Mouse (Mus musculus): ENCODE data around the gene Esr1.
"Not testable (repeated sequence)": the region's sequence is repeated elsewhere in the genome, so short reads cannot be mapped to it uniquely, and the experiment has no call there.

Esr1 gene

DNA sequence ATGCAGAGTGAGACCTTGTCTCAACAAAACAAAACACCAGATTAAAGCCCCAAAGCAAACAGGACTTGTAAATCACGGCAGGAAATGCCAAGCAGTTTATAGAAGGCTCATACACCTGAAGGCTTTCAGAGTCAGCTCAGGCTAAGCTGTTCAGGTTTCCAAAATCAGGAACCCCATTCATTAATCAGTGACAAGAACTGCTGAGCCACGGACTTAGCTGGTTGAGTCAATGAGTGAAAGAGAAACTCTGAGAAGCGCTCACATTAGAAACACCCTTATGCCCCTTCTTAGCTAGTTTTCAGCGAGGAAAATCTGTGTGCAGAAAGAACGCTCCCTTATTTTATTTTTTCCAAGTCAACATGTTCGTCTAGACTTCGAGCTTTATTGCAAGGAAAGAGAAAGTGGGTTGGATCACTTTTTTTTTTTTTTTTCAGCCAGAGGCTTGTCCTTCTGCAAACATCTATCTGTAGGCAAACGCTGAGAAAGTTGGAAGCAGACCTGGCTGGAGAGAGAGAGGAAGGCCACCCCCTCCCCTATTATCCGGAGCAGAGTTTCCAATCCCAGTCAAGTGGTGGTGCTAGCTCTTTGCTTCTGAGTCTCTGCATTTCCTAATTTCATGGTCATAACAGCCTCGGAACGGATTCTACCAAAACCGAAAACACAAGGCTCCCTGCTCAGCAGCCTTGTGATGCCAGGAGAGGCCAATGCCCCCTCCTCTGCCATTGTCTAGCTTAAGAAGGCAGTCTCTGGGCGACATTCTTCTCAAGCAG is at the start of gene Esr1:
TSS of gene Esr1 (plus strand) at position 208 of the 770 bp plus-strand sequence.
- peak in 1 of 2 experiments; percentile 21 for DNase-seq (ENCODE audit: low spot score in 2 of 2)

DNA sequence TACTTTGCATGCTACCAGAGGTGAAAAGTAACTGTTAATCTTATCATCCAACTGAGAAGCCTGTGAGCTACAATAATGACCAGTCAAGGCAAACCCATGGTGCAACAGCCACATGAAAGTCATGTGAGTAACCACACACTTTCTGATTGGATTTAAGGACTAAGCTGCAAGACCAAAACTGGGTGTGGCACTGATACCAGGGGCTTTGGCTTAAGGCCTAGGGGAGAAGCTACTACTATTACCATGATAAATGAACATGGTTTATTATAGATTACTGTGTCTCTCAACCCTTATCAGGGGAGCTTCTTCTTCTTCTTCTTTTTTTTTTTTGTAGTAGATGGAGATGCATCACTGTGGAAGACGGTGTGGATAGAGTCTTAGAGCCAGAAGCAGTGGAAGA is 46.2 kb upstream of the Esr1 start:
- DNase-seq (ENCODE audit: low spot score in 2 of 2), result no peak

DNA sequence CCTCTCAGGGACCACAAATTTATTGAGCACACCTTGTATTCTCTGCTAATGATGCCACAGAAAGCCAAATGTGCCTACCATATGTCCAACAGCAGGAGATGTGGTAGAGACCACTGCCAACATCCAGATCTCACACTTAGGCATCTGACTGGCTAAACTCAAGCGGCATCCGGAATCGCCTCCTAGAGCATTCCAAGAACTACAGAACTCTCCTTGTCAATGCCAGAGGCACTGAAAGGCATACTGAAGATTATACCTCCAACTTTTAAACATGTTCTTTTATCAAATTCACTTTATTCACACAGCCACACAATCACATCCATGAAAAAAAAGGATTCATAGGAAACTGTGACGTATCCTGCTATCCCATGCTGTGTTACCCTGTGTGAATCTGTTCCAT is 40.6 kb upstream of the Esr1 start:
- DNase-seq (ENCODE audit: low spot score in 2 of 2), result no peak

DNA sequence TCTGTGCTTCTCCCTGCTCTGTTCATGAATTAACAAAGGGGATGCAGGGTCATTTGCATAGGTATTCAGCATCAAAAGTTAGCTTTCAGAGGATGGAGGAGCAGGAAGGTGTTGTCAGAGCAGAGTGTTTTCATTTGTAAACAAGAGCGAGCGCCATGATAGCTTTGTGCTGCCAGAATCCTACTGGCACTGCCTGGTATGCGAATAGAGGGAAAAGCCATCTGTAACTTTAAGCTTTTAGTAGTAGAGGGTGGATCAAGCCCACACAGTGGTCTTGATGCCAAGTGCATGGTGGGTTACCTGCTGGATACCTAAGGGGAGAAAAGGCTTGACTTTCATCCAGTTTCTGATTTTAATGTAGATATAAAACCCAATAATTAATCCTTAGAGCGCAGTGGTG is 40.1 kb upstream of the Esr1 start:
- DNase-seq (ENCODE audit: low spot score in 2 of 2), result no peak

DNA sequence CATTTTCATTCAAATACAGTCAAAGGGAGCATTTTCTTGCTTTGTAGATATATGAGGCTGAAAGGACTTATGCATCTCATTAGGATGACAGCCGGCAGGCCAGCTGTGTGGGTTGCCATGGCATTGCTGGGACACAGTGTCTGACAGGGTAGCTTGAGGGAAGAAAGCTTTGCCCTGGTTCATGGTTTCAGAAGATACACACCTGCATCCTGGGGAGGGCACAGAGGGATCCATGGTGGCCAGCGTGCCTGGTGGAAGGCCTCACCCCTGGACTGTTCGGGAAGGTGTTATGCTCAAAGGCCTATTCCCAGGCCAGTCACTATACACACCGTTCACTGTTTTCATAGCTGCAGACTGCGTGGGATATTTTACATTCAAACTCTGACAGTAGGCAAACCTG is 29.5 kb upstream of the Esr1 start:
- no peak for DNase-seq (ENCODE audit: low spot score in 2 of 2)

DNA sequence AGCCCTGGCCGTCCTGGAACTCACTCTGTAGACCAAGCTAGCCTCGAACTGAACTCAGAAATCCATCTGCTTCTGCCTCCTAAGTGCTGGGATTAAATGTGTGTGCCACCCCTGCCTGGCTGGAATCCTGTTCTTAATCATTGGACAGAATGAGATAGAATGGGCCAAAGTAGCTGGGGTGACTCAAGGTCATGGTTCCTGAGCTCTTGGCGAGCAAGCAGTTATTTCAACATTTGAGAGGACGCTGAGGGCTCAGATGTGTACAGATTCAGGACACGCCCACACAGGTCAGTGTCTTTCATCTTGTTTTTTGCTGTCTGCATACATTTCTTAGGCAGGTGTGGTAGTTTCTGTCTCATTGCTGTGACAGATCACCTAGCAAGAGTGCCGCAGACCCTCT is 24.7 kb upstream of the Esr1 start:
- DNase-seq (ENCODE audit: low spot score in 2 of 2), result no peak

DNA sequence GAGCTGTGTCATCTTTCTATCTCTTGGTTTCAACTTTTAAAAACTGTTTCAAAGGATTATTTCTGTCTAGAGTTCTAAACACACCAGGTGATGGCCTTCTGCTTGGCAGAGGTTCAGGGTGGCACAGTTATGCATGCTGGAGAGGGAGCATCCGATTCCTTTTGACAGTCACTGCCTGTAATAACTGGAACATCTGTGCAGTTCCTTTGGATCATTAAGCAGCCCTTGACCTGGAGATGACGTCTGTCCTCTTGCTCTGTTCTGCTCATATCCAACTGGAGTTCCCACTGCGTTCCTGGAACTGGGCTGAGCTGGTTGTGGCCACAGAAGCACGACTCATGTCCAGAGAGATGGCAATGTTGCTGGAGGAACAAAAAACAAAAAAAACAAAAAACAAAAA is 21.8 kb upstream of the Esr1 start:
- no peak for DNase-seq (ENCODE audit: low spot score in 2 of 2)

DNA sequence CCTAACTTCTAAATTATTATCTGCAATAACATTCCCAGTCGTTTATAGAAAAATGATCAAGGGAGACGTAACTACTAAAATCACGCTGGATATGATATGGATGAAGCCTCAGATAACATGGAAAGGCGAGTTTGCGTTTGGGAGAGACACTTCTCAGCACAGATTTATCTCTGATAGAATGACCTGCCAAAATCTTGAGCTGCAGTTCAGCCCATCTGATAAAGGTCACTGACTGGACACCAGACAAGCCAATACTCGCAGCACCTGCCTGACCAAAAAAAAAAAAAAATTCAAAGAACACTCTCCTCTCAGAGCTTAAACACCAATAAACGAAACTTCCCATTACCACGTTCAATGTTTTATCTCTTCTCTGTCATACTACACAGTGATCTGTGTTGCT is 20.4 kb upstream of the Esr1 start:
- no peak for DNase-seq (ENCODE audit: low spot score in 2 of 2)

DNA sequence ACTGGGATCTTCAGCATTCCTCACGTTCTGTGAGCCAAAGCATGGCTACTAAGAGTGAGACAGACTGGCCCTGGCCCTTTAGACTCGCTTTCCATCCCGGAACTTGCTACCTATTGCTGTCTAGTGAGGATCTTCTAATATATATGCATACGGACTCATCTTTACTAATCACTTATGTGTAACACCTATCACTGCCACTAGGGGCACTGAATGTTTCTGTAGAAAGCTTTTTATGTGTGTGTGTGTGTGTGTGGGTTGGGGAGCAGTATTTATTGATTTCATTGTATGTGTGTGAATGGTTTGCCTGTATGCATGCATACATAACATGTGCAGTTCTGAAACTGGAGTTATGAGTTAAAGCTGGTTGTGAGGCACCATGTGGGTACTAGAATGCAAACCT is 17.6 kb upstream of the Esr1 start:
- DNase-seq (ENCODE audit: low spot score in 2 of 2), result no peak

DNA sequence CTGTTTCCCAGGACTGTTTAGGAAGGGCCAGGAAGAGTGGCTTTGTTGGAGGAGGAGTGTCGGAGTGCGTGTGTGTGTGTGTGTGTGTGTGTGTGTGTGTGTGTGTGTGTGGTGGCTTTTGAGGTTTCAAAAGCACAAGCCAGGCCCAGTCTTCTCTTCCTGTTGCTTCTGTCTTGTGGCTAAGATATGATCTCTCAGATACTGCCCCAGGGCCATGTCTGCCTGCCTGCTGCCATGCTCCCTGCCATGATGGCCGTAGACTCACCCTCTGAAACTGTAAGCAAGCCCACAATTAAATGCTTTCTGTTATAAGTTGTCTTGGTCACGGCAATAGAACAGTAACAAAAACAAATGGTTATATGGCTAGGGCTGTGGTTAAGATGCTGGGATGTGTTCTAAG is 14.2 kb upstream of the Esr1 start:
- DNase-seq (ENCODE audit: low spot score in 2 of 2), result no peak

DNA sequence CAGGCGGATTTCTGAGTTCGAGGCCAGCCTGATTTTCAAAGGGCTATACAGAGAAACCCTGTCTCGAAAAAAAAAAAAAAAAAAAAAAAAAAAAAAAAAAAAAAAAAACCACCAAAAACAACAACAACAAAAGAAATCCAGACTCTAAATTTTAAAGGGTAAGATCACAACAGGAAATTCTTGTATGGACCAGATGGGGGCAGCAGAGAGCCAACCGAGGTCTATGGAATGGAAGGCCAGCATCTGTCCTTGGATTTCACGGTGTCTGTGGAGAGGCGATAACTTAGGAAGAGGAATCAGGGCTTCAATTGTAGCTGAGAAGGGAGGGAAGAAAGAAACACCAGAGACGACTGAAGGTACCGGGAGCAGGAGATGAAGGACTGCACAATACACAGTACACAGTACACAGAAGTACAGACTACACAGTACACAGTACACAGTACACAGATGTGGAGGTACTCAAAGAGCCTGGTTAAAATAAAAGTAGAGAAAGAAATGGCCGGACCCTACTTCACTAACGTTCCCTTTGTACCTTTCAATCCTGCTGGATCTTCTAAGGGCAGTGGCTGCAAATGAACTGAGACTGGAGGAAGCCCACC is 13.1 kb upstream of the Esr1 start:
- DNase-seq (ENCODE audit: low spot score in 2 of 2), result peak in 1 of 2 experiments; percentile 41

DNA sequence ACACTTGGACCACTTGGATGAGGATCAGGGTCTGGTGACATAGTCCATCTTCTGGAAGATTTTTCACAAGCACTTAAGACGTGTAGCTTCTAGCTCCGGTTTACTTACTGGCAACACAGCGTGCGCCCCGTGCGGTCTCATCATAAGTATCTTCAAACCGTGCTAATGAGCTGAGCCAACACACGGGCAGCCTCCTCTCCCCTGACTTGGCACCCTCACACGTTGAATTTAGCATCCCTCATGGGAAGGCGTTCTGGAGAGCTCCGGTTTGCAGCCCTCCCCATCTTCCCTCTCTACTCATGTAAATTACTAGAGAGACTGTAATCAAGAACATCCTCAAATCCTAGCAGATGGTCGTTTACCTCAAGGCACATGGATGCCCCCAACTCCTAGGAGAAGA is 12.5 kb upstream of the Esr1 start:
- no peak for DNase-seq (ENCODE audit: low spot score in 2 of 2)

DNA sequence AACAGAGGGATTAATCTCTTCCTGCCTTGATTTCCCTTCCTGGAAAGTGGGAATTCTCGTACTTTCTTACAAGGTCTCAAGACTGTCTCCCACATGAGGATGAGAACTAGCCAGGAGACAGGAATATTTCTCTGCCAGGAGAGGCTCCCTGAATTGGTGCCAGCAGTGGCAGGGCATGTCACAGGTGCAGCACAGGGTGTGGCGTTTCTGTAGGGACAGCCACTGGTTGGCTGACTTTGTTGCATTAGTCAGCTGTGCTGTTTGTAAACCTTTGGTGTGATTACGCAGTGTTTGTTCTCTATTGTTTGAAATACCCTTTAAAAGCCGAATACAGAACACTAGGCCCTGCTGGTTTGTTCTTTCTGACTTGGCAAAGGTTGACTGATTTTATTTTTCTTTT is 11.8 kb upstream of the Esr1 start:
- DNase-seq (ENCODE audit: low spot score in 2 of 2), result no peak

DNA sequence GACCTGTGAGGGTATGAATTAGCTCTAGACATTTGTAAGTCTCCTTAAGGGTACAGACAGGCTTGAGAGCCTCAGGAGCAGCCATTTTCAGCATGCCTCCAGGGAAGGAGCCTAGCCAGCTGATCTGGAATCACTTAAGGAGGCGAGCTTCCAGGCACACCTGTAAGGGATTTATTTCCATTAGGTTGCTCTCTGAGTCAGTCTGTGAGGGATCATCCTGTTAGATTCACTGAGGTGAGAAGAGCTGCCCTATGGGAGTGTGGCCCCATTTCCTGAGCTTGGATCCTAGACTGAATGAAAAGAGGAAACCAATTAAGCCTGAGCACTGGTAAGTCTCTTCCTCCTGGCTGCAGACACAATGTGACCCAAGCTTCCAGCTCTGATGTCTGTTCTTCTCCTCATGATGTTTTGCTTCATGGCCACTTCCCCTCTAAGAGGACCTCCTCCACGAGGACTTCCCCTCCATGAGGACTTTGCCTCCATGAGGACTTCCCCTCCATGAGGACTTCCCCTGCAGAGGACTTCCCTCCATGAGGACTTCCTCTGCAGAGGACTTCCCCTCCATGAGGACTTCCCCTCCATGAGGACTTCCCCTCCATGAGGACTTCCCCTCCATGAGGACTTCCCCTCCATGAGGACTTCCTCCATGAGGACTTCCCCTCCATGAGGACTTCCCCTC is 10.5 kb upstream of the Esr1 start:
- no peak for DNase-seq (ENCODE audit: low spot score in 2 of 2)

DNA sequence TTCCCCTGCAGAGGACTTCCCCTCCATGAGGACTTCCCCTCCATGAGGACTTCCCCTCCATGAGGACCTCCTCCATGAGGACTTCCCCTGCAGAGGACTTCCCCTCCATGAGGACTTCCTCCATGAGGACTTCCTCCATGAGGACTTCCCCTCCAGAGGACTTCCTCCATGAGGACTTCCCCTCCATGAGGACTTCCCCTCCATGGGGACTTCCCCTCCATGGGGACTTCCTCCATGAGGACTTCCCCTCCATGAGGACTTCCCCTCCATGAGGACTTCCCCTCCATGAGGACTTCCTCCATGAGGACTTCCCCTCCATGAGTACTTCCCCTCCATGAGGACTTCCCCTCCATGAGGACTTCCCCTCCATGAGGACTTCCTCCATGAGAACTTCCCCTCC is 9.8 kb upstream of the Esr1 start:
- not testable (repeated sequence) for DNase-seq (ENCODE audit: low spot score in 2 of 2)

DNA sequence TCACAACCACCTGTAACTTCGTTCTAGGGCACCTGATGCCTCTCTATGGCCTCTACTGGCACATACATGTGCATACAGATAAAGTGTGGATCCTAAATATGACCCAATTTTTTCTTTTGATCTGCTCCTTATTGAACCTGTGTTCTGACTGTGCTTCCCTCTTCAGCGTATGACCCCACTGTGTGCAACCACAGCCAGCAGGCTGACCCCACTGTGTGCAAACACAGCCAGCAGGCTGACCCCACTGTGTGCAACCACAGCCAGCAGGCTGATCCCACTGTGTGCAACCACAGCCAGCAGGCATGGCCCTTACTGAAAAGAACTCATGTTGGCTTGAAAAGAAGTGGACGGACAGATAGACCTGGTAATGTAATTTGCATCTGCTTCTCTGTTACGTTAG is 8.9 kb upstream of the Esr1 start:
- no peak for DNase-seq (ENCODE audit: low spot score in 2 of 2)

DNA sequence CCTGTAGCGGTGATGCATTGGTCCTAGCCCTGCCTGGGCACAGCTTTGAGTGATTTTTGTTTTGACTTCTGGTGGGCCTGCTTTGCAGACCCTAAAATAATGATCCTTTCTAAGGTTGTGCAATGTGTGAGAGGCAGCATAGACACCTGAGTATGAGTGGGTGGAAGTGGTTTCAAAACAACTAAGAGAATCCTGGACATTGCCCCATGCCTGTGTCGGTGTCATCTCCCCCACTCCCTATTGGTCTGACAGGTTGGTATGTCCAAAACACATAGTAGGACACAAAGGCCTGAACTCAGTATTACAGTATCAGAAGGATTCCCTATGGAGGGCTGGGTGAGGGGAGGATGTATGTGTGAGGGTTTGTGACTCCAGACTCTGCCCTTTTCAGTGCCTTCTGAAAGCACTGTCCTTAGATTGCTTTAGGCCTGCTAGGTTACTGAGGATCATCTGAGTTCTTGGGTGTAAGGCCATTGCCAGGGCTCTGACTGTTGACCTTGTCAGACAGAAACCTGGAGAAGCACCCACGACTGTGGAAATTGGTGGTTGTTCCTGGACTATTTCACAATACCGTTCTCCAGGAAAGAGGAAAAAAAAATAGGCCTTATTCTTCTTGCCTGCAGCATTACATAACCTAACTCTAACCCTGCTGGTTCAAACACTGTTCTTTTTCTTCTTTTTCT is 6.7 kb upstream of the Esr1 start:
- no peak for DNase-seq (ENCODE audit: low spot score in 2 of 2)

DNA sequence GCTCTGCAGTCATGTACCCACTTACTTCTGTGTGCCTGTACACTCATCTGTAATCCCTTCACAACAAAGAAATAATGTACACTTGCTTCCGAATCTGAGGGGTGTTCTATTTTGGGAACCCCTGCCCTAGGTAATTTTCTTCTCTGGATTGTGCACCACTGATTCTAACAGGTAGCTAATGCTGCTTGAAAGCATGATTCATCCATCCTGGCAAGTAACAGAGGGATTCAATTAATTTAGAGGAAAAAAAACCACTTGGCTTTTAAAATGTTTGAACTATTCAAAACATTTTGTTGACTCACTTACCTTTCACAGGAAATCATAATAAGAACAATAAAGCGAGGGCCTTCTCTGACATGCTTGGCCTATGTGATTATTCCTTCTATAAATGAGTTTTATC is 1.2 kb upstream of the Esr1 start:
- no peak for DNase-seq (ENCODE audit: low spot score in 2 of 2)

DNA sequence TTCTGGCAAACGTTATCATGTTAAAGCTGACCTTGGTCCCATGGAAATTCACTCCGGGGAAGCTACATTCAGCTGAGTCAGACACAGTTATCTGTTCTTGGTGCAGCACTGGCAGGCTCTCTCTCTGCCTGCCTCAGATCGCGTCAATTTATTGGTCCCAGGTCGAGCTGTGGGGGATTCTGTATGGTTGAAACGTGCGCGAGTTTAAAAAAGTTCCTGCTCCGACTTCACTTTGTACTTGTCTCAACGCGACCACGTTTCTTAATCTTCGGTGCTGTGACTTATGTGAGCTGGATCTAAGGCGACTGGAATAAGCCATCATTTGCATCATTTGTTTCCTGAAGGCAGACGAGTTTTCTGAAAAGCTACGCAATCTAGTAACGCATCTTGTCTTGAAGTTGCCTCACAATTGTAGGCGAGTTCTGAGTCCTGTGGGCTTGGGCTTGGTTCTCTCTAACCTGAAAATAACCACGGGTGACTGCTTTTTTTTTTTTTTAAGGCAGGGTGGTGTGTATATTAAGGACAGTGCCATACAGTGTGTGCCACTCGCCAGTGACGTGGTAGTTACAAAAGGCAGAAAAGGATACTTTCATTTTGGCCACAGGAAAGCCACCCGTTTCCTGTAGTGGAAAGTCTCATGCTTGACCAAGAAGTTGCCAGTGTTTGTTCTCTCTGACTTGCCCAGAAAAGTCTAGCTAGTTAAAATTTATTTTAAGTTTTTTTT is 1.1 kb downstream of the Esr1 start:
- peak; percentile 21 to 27 for DNase-seq (ENCODE audit: low spot score in 2 of 2)

DNA sequence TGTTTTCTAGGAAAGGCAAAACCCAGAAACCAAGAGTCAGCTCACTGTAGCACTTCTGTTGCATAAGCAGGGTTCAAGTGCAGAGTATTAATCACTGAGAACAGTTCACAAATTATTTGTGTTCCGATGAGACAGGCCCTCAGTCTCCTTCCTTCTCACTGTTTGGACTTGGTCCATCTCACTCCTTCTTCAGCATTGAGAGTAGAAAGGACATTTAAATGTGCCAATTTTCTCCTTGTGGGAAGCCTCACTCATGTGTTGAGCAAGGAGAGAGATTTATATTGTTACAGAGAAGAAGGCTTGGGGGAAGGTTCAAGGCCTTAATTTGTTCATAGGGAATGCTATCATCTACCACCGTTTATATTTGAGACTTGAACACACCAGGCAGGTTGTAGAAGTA is 6.6 kb downstream of the Esr1 start:
- peak in 1 of 2 experiments; percentile 12 for DNase-seq (ENCODE audit: low spot score in 2 of 2)

DNA sequence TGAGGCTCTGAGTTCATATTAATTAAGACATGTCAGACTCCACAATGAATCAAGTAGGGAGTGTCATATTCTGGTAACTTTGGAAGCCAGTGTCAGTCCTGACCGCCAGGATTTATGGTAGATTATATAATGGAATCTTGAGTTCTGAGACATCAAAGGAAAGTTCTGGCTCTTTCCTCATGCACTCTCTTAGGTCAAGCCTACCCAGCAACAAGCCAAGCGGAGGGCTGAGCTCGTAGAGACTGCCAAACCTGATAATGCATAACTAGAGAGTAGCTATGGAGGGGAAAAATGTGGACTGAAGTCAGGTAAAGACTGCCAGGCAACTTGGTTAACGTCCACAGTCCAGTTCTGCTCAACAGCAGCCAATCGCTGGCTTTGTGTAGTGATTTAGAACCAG is 7.3 kb downstream of the Esr1 start:
- DNase-seq (ENCODE audit: low spot score in 2 of 2), result no peak

DNA sequence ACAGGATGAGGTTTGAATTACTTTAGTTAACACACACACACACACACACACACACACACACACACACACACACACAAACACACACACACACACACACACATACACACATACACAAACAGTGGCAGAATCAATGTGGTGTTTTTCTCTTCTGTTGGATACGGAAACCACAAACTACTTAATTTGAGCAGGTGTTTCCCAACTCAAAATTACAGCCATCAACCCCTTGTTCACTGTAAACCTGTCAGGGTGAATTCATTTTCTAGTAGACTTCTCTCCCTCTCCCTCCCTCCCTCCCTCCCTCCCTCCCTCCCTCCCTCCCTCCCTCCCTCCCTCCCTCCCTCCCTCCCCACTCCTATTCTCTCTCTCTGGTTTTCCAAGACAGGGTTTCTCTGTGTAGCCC is 8.0 kb downstream of the Esr1 start:
- not testable (repeated sequence) for DNase-seq (ENCODE audit: low spot score in 2 of 2)

Measured in heart, adult 9 months (tissue).